Mouse (Mus musculus) thymus, adult 2 months (tissue): ENCODE measurements around the gene Ppp1r13b. TPM values are rescaled to one million over a fixed set of nuclear protein-coding genes. Genes with fewer than 3 reads are reported as not detected.

Source experiments
- DNase-seq: peaks from one replicate; pipeline ENCODE4 v3.0.0; 2021
- H3K27ac ChIP-seq: fragments of 200-500 bp; 2 replicates; pipeline ENCODE4 v1.5.1; 2012; ENCODE audit warnings: low read length, control low read depth; ENCODE audit not compliant: control insufficient read depth, insufficient read depth
- H3K27me3 ChIP-seq: fragments of 200-500 bp; 2 replicates; pipeline ENCODE4 v1.6.1; 2012; ENCODE audit warnings: mild to moderate bottlenecking, low read length, moderate library complexity, mixed read lengths; ENCODE audit not compliant: control insufficient read depth, insufficient read depth
- H3K36me3 ChIP-seq: fragments of 200-500 bp; 2 replicates; pipeline ENCODE4 v1.6.1; 2012; ENCODE audit warnings: mild to moderate bottlenecking, low read length, moderate library complexity; ENCODE audit not compliant: control insufficient read depth, insufficient read depth
- H3K4me1 ChIP-seq: fragments of 200-500 bp; replicated peaks from 2 replicates; pipeline ENCODE4 v1.6.1; 2012; ENCODE audit warnings: low read length; ENCODE audit not compliant: control insufficient read depth, insufficient read depth
- H3K4me3 ChIP-seq: fragments of 200-500 bp; 2 replicates; pipeline ENCODE4 v1.5.1; 2012; ENCODE audit warnings: mild to moderate bottlenecking, low read length, control low read depth, moderate library complexity; ENCODE audit not compliant: control insufficient read depth, insufficient read depth
- CTCF ChIP-seq: fragments of 200-500 bp; IDR thresholded peaks from 2 replicates; pipeline ENCODE4 v1.5.1; 2012; ENCODE audit warnings: mild to moderate bottlenecking, control low read depth, low read length, moderate library complexity, borderline replicate concordance; ENCODE audit not compliant: control insufficient read depth, poor library complexity, insufficient read depth; ENCODE audit errors: extremely low read depth
- POLR2A ChIP-seq: fragments of 200-500 bp; IDR thresholded peaks from 2 replicates; pipeline ENCODE4 v1.6.1; 2012; ENCODE audit warnings: mild to moderate bottlenecking, low read length, control low read depth, moderate library complexity; ENCODE audit not compliant: control insufficient read depth, poor library complexity, insufficient read depth; ENCODE audit errors: extremely low read depth
- WGBS: fragments of 180-500 bp; shearing (Covaris S2); methylation state at CpG from one replicate; pipeline ENCODE4 v1.1.7; 2018; 5-methylcytosine and 5-hydroxymethylcytosine counted together
- polyA plus RNA-seq: library from polyadenylated mRNA; depleted of rRNA; stranded (reverse); fragments of >200 nt; gene quantifications from 2 replicates; pipeline ENCODE4 v1.2.3, GENCODE M21; 2012

Ppp1r13b gene
- polyA plus RNA-seq, 1 experiment, result 30.1 TPM

- WGBS, result 9% methylated on average over 2 of the region's 2 CpGs
- H3K27me3 ChIP-seq, result no peaks in the 10 kb centered on the region
- H3K4me3 ChIP-seq, result no peak overlapping the region
- H3K36me3 ChIP-seq, result peaks cover 11% of the 10 kb centered on the region; the same call in 1 of the 2 replicates
- H3K27ac ChIP-seq, result no peak overlapping the region
- TF ChIP-seq POLR2A (no peak), CTCF (no peak)
- H3K4me1 ChIP-seq, result peaks cover 7% of the 10 kb centered on the region
- no peak for DNase-seq
Observed at GRCm38 (mm10) chr12:111843470-111843869, 64.4 kb downstream of the Ppp1r13b start.

DNA sequence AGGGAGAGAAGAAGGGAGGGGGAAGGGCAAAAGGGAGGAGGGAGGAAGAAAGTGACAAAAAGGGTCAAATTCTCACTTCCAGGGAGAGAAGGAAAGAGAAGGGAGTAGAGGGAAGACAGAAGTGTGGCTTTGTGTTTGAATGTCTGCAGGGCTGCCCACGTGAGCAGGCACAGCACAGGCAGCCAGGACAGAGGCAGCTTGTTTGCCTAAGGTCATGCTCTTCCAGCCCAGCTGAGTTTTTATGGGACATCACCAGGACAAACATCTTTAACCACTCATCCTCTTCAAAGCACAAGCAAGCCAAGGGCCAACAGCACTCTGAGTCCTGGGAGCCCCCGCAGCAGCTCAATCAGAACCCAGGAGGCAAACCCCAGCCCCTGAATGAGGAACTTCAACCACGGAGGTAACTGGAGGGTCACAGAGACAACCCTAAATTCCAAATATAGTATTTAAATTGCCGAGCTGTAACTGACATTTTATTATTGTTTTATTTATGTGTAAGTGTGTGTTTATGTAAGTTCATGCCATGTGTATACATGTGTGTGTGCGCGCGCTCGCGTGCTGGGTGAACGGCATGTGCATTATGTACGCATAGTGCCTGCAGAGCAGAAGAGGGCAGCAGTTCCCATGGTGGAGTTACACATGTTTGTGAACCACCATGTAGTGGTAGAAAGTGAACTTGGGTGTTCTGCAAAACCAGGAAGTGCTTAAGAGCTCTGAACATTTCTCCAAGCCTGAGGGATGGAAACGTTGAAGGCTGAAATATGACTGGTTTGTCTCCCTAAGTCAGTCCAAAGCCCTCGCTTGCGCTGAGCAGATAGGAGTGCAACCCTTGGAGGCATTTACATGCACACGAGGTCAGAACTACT is 65.1 kb downstream of the Ppp1r13b start:
- TF ChIP-seq CTCF, result no peak
- WGBS, result 80% methylated on average over 15 of the region's 15 CpGs
- Histone ChIP-seq H3K36me3 (peaks cover 11% of the 10 kb centered on the region; the same call in 1 of the 2 replicates), H3K27ac (no peak overlapping the region), H3K4me3 (no peak overlapping the region), H3K4me1 (peaks cover 7% of the 10 kb centered on the region), H3K27me3 (no peaks in the 10 kb centered on the region)
- no peak for DNase-seq

GRCm38 (mm10) chr12:111833457-111833856 is 74.5 kb downstream of the Ppp1r13b start:
- peaks cover 60% of the 10 kb centered on the region for H3K36me3 ChIP-seq
- no peaks in the 10 kb centered on the region for H3K4me1 ChIP-seq
- no peaks in the 10 kb centered on the region for H3K27me3 ChIP-seq
- no peak overlapping the region for H3K4me3 ChIP-seq
- no peak for DNase-seq
- WGBS, result 94% methylated on average over 10 of the region's 10 CpGs
- no peak overlapping the region for H3K27ac ChIP-seq
- TF ChIP-seq POLR2A, result no peak
- TF ChIP-seq CTCF, result no peak

DNA sequence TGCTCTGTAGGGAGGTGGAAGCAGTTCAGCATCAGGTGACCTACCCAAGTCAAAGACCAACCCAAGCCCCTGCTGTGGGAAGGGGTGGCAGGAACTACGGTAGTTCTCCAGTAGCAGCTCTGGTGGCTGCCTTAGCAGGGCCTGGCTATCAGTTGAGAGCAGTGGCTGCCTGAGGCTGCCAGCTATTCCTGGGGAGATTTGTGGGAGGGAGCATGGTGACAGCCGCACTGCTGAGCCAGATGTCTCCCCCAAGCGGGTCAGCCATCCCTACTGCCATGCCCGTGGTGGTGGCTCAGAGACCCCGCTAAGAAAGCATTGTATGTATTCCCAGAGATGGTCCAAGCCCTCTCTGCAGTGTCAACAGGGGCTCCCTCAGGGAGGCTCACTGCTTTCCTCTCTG is 75.3 kb downstream of the Ppp1r13b start:
- no peak for DNase-seq

GRCm38 (mm10) chr12:111830375-111830774 is 77.5 kb downstream of the Ppp1r13b start:
- peaks cover 71% of the 10 kb centered on the region for H3K36me3 ChIP-seq

More for the DNA sequence above, 75.3 kb downstream of the Ppp1r13b start:
- H3K27me3 ChIP-seq, result no peaks in the 10 kb centered on the region
- 93% methylated on average over 5 of the region's 5 CpGs for WGBS
- H3K36me3 ChIP-seq, result peaks cover 67% of the 10 kb centered on the region
- TF ChIP-seq POLR2A (no peak), CTCF (no peak)
- H3K4me1 ChIP-seq, result no peaks in the 10 kb centered on the region
- H3K27ac ChIP-seq, result no peak overlapping the region
- H3K4me3 ChIP-seq, result no peak overlapping the region

GRCm38 (mm10) chr12:111829954-111830353 is 78.0 kb downstream of the Ppp1r13b start:
- H3K27ac ChIP-seq, result no peak overlapping the region
- H3K4me1 ChIP-seq, result no peaks in the 10 kb centered on the region
- no peak for TF ChIP-seq POLR2A
- TF ChIP-seq CTCF, result no peak
- peaks cover 69% of the 10 kb centered on the region for H3K36me3 ChIP-seq
- WGBS, result 95% methylated on average over 9 of the region's 9 CpGs
- H3K4me3 ChIP-seq, result no peak overlapping the region
- no peaks in the 10 kb centered on the region for H3K27me3 ChIP-seq
- no peak for DNase-seq

More at GRCm38 (mm10) chr12:111830375-111830774, 77.5 kb downstream of the Ppp1r13b start:
- 70% methylated on average over 10 of the region's 10 CpGs for WGBS
- no peak for DNase-seq
- no peak overlapping the region for H3K4me3 ChIP-seq
- no peak for TF ChIP-seq POLR2A
- H3K27ac ChIP-seq, result no peak overlapping the region
- no peaks in the 10 kb centered on the region for H3K4me1 ChIP-seq
- H3K27me3 ChIP-seq, result no peaks in the 10 kb centered on the region
